Mouse (Mus musculus) layer of hippocampus, postnatal 10 days (tissue): Measurements from ENCODE around the gene Prkcq. TPM values are rescaled to one million over a fixed set of nuclear protein-coding genes. Genes with fewer than 3 reads are reported as not detected.
A peak's percentile ranks its signal among the peaks of the same experiment; 100 is the strongest.

Experiments
- DNase-seq, 2 experiments: peaks; one replicate each; pipeline ENCODE4 v3.0.0; 2021; ENCODE audit warnings: low spot score in 2 of 2
- total RNA-seq, 2 experiments: library from RNA; stranded (reverse); gene quantifications; 2 replicates each; pipeline ENCODE4 v1.2.3; 2021

Prkcq gene
- total RNA-seq, 2 experiments from 2014 or later, result 11.6 to 11.7 TPM

DNA sequence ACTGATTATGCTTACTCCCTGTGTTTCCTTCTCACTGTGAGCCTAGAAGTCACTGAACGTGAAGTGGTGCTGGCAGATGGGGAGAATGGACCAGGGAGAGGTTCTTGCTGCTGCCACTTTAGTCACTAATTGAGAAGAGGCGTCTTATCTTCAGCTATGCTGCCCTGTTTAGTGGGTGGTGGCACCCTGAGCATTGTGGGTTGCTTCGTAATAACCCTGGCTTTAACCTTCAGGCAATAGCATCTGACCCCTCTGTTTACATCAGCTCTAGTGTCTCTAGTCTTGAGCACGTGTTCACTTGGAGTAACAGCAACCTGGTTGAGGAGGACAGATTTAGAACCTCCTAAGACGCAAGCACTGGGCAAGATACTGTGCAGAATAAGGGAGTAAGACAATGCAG, 44.9 kb downstream of the Prkcq start:
- no peak for DNase-seq

DNA sequence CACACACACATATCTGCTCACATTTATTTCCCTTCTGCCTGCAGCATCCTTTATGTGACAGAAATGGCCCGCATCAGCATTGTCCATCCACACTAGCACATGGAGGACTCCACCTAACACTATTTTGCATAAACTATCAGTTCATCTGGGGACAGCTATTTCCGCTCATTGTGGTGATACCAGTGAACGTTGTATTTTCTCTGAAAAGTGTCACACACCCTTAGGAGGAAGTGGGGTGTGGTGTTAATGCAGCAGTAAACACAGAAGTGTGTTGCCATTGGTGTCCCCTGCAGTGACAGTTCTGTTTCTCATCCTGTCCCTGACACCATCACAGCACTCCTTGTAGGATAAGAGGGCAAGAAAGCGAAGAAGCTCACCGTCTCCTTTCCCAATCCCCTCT, 46.2 kb downstream of the Prkcq start:
- DNase-seq, result no peak

DNA sequence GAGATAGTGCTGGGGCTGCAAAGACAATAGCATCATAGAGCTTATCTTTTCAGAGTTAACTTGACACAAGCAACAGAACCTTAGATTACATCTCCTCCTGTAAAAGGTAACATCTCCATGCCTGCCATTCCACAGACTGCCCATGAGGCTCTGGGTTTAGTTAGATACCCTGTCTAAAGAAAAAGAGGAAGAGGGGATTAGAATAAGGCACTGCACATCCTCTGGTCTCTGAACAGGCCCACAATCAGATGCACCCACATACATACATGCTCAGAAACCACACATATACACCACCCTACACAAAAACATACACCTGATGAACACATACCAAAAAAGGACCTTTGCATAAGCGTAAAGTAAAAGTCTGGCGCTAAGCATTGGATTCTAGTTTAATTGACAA, 47.4 kb downstream of the Prkcq start:
- no peak for DNase-seq

DNA sequence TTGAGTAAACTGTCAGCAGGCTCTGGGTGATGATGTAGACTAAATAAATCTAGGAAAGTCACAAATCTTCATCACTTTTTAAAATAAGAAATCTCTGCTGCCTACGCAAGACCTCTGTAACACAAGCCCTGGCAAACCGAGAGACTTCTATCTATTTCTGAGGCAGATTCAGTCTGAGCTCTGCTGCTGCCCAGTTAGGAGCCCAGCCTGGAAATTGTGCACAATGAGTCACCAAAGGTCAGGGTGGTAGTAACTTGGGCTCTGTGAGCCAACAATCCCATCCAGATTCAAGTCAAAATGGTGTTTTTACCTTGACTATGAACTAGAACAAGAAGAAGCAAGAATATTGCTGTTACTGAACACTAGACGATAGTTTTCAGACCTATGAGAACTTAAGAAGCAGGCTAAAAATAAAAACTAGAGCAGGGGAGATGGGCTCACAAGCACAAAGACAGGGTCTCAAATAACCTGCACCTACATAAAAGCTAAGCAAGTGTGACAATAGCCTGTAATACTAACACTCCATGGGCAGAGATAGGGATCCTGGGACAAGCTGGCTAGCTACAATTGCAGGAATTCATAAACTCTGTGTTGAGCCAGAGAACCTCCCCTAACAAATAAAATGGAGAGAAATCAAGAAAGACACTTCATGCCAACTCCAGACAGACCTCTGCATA, 53.0 kb downstream of the Prkcq start:
- DNase-seq, result no peak

DNA sequence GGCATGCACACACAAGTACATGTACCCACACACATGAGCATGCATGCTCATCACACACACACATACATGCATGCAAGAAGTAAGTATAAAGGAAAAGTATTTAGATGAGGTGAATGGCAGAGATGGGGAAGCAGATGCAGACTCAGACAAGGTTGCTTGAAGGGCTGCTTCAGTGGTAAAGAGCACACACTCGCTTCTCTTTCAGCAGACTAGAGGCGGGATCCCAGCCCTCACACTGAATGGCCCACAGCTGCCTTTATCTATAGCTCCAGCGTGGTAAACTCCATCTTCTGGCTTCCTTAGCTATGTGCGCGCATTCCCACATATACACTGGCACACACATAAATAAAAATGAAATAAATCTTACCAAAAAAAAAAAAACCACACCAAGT, 53.6 kb downstream of the Prkcq start:
- DNase-seq, result no peak

DNA sequence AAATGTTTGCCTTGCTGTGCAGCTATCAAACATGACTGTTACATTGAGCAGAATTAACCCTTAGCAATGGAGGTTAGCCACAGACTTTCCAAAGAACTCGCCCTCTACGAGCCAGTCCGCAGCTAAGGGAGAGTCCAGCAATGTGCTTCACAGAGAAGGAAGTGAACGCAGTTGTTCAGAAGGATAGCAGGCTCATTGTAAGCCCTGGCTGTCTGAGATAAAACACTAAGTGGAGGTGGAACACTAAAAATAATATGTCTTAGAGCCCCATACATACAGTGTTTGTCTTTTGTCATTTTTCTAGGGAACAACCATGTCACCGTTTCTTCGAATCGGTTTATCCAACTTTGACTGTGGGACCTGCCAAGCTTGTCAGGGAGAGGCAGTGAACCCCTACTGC, 54.6 kb downstream of the Prkcq start:
- no peak for DNase-seq

DNA sequence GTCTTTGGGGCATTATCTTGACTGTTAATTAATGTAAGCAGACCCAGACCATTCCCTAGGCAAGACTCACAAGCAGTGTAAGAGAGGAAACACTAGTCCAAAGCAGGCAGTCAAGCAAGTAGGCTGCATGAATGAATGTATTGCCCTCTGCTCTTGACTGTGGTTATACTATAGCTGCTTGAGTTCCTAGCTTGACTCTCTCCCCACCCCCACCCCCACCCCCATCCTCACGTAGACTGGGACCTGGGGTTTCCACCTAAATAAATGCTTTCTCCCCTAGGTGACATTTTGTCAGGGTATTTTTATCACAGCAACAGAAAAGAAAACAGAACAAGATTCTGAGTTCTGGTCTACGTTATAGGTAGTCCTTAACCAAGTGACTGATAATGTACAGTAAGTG, 57.2 kb downstream of the Prkcq start:
- DNase-seq, result no peak

DNA sequence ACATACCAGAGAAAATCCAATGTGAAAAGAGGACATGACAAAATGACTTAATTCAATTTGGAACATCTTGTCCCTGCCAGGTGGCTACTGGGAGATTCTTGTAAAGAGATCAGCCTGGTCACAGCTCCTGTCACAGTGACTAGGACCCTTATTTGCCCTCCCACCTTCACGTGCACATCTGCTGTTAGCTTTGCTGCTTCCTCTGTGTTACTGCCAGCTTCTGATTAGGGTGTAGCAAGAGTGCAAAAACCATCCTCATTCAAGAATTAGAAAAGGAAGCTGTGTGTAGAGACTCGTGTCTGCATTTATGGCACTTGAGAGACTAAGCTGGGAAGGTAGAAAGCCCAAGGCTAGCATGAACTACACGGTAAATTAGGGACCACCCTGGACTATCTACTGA, 59.2 kb downstream of the Prkcq start:
- no peak for DNase-seq

DNA sequence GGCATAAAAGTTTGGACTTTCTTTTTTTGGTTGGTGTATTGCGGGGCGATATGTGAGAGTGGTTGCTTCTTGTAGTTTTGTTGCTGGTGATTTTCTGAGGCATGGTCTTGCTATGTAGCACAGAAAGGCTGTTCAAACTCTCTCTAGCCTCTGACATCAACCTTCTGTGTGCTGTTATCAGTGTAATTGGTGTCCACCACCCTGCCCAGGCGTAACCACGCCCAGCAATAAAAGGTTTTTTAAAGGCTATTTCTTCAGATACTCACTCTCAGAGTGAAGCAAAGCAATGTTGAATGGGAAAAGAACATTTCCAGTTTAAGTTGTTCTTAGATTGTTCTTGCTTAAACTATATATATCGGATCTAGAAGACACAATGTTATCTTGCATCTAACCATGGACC, 60.1 kb downstream of the Prkcq start:
- no peak for DNase-seq

DNA sequence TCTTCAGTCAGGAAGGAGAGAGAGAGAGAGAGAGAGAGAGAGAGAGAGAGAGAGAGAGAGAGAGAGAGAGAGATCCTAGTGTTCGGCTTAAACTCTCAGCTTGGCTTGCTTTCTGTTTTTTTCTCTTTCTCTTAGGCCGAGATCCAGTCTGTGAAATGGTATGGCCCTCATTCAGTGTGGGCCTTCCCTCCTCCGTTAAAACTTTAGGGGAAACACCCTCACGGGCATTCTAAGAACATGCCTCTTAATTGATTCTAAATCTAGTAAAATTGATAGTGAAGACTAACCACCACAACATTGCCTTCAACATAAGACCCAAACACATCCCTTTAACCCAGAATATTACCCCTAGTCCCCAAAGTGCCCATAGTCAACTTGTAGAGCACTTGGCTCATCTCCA, 66.3 kb downstream of the Prkcq start:
- DNase-seq, result no peak

DNA sequence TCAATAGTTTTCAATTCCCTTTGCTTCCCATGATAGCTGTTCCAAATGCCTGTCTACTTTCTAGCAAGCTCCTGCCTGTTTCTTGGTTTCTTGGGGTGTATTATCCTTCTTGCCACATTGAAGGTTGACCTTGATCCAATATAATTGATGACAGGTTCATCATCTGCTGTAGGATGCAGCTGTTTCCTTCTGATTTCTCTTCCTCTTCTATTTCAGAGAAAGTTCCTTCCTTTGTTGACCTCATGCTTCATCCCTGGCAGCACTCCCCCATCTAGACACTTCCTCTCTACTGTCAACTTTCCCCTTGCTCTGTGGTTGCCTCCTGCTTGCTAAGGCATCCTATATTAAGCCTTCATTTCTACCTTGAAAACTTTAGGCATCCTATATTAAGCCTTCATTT, 67.6 kb downstream of the Prkcq start:
- no peak for DNase-seq

DNA sequence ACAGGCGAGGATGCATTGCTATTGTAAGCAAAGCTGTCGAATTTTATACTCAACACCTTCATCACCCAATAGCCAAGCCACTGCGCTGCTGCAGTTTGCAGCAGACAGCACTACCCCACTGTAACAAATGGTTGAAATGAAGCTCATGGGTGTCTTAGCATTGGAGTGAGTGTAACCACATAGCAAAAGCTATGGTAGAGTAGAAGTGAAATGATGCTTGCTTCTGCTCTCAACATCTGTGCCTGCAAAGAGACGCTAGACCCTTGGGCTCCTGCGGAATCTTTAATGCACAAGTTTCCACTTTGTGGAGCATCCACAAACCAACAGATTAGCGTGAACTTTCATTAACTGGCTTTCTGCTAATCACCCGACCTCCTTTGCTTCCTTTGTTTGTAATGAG, 74.0 kb downstream of the Prkcq start:
- DNase-seq, result no peak

DNA sequence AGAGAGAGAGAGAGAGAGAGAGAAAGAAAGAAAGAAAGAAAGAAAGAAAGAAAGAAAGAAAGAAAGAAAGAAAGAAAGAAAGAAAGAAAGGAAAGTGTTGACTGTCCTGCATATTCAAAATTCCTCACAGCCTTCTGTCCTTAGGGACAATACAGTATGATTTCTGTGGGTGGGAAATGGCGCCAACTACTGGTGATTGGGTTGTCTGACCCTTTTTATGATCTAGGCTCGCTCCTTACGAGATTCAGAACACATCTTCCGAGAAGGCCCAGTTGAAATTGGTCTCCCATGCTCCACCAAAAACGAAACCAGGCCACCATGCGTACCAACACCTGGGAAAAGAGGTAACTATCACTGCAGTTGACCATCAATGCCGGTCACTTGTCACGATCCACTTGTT, 82.0 kb downstream of the Prkcq start:
- peak; percentile 17 to 31 for DNase-seq

DNA sequence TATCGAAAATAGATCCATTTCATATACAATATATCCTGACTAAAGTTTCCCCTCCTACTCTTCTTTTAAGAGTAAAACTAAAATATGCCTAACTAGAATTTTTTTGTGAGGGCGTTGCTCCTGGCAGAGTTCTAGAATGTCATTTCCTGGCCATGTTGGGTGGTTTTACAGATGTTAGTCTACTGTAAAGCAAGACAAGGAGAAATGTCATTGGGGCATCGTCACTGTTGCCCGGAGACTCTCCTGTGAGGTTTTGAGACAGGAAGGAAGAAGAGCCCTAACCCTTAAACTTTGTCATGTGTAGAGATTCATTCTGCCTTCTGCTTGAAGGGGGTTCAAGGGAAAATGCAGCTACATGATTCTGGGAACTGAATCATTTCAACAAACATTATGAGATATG, 82.5 kb downstream of the Prkcq start:
- DNase-seq, result no peak

DNA sequence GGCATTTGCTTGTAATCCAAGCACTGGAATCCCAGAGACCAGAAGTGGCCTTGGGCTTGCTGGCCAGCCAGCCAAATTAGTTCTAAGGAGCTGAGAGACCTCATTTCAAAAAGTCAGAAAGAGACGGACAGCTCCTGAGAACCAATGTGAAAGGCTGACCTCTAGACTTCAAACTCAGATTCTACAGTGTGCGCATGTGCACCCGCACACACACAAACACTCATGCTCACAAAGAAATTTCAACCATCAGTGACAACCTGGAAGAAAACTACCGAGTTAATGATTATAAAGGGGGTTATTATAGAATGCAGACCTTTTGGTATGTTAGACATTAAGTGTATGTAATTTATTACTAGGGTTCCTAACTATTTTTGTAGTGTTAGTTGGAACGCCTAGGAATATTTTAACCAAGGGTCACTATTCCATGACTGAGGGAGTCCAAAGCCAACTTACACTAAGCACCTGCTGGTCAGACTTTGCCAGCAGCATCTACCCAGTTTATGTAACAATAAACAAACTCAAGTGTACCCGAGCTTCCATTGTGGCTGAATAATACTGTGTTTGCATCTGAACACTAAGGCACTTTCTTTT, 85.4 kb downstream of the Prkcq start:
- no peak for DNase-seq

DNA sequence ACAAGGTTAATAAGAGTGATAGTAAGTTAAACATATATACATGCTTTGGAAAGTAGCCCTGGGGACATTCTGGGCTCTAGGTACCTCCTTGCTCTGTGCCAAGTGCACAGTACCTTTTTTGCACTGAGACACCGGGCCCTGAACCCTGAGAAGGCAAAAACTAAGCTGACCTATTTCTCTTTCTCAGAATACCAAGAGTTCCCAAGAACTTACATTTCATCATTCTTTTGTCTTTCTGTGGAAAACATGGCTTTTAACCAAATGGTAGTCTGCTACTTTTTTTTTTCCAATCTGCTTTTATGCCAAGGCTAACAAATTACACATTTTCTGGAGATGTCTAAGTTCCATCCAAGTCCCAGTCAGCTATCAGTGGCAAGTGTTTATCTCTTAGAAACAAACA, 86.3 kb downstream of the Prkcq start:
- DNase-seq, result no peak

DNA sequence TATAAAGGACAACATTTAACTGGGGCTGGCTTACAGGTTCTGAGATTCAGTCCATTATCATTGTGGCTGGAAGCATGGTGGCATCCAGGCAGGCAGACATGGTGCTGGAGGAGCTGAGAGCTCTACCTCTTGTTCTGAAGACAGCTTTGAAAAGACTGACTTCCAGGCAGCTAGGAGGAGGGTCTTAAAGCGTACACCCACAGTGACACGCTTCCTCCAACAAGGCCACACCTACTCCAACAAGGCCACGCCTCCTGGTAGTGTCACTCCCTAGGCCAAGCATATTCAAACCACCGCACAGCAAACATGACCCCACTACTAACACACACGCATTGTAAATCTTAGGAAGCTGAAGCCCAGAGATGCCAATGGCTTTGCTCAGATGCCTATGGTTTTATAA, 87.5 kb downstream of the Prkcq start:
- no peak for DNase-seq

DNA sequence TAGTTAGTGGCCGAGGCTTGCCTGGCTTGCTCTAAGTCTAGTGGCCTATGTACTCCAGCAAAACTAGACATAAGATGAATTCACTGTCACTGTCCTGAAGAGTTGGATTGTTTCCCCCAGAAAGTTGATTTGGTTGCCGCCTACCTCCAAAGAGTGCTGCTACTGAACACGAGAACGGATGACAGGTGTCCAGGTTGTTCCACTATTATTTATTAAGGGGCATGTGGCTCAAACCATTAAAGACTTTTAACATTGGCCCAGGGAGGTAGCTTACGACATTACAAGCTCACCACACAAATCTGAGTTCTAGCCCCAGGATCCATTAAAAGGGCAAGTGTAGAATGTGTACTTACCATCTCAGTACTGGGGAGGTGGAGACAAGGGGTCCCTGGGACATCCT, 92.9 kb downstream of the Prkcq start:
- no peak for DNase-seq

DNA sequence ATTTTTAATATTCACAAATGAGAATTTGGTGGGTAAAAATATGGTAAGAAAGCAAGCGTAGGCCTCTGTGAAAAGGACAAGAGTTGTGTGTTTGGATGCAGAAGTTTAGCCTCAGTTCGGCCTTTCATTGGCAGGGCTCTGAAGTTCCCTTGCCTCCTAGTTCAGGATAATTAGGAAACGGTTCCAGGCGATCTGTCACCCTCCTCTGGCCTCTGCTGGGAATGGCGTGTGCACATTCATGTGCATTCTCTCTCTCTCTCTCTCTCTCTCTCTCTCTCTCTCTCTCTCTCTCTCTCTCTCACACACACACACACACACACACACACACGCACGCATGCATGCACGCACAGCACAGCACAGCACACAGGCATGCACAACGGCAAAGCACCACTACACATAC, 93.5 kb downstream of the Prkcq start:
- DNase-seq, result peak in 1 of 2 experiments; percentile 13

DNA sequence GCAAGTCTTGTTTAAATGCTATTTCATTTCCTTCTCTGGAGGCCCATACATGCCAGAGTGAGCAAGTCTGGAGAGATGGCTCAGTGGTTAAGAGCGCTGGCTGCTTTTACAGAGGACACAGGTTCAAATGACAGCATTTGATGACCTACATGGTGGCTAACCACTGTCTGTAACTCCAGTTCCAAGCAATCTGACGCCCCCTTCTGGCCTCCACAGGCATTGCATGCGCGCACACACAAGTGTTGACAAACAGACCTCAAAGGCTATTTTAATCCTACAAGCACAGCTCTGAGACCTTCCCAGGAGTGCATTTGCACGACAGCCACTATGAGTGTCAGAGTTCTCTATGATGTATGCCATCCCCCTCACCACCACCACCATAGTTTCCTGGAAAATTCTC, 94.4 kb downstream of the Prkcq start:
- peak; percentile 17 to 20 for DNase-seq

DNA sequence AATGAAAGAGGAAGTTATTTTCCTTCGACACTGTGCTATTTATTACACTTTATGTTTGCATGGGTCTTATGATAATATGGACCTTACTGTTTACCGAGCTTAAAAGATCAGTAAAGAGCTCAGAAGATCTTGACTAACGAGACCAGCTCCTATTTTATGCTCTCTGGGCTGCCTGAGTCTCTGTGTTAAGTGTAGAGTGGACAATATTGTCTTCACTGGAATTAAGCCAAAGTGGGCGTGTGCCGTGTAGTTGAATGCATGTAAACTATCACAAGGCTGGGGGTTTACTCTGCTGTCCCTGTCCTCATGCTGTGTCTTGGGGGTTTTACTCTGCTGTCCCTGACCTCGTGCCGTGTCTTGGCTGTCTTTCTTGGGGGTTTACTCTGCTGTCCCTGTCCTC, 107.1 kb downstream of the Prkcq start:
- no peak for DNase-seq

DNA sequence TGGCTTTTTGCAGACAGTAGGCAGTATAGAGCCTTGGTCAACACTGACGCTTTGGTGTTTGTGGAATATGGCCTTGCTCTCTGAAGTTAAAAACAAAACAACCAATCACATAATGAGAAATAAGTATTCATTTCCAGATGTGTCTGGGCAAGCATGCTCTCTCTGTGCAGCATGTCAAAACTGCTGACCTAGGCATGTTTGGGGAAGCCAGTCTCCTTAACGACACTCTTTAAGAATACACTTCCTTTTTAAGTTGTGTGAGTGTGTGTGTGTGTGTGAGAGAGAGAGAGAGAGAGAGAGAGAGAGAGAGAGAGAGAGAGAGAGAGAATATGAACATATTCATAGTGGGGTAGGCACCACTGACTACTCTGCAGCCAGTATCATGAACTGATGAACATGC, 108.3 kb downstream of the Prkcq start:
- DNase-seq, result no peak

DNA sequence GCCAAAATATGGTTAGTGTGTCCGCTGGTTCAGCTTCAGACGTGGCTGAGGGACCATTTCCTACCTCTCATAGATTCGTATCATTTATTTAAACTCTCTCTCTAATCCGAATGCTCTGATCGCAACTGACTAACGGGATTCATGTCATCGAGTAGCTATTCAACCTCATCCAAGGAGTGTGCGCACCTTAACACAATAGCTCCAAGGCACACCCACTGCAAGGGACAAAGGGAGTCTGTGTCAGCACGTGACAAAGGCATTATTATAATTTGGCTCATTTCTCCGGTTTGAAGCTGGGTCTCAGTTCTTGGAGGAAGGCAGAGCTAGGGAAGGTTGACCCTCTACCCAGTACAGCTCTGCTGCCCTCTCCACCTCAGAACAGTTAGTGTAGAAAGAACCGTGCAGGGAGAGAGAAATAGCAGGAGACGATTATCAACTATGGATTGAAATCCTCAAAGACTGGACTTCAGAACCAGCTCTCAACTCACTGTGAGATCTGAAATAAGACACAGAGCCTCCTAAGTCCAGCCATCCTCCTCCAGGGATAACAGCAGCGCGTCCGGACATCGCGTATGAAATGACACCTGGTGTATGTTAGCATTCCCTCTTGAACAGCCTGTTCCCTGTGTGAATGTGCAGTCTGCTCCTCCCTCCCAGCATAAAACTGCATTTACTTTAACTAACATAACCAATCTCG, 116.1 kb downstream of the Prkcq start:
- DNase-seq, result no peak
